Mouse (Mus musculus): ENCODE data around the gene Phrf1.
"Not testable (repeated sequence)": the region's sequence is repeated elsewhere in the genome, so short reads cannot be mapped to it uniquely, and the experiment has no call there.

The Phrf1 gene

DNA sequence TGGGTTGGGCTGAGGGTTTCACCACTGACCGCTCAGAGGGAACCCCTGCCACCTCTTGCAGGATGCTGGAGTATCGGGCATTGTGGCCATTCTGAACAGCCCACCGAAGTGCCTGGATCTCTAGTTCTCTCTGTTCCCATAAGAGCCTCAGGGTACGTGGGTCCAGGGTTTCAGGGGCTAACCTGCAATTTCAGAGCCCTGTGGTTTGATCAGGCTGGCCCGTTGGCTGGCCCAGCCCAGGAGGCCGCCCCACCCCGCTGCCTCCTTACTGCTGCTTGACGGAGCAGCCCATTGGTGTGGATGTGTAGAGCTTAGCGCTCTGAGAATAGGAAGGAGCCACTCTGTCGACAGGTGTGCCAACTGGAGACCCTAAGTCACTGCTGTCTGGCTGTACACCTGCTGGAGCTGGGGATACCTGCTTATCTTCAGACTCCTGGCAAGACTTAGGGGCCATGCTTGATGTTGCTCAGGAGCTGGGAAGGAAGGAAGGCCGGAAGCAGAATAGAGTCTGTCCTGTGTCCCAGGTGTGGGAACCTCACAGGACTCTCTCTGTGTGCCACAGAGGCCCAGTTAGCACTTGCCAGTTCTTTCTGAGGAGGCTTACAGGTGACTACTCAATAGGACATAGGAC lies 14.9 kb upstream of the Phrf1 start, which contains the start of gene Lmntd2:
TSS of gene Lmntd2 (minus strand) at position 476 of the 631 bp plus-strand sequence.
- DNase-seq, result no peak

DNA sequence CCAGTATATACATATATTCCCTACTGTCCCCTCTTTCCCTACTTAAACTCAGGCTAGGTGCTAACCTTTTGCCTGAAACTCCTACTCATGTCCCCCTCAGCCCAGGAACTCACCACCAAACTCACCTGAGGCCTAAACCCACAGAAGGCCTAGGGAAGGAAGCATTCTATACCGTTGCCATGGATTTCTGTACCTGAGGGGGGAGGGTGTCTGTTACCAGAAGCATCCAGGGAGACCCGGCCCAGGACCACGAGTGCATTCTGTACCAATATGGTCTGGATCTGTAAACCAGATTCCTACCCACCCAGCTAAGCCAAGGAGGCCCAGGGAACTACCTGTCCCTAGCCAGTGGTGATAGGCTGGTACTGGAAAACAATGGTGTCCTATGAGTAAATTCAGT lies 14.3 kb upstream of the Phrf1 start:
- DNase-seq, result no peak

DNA sequence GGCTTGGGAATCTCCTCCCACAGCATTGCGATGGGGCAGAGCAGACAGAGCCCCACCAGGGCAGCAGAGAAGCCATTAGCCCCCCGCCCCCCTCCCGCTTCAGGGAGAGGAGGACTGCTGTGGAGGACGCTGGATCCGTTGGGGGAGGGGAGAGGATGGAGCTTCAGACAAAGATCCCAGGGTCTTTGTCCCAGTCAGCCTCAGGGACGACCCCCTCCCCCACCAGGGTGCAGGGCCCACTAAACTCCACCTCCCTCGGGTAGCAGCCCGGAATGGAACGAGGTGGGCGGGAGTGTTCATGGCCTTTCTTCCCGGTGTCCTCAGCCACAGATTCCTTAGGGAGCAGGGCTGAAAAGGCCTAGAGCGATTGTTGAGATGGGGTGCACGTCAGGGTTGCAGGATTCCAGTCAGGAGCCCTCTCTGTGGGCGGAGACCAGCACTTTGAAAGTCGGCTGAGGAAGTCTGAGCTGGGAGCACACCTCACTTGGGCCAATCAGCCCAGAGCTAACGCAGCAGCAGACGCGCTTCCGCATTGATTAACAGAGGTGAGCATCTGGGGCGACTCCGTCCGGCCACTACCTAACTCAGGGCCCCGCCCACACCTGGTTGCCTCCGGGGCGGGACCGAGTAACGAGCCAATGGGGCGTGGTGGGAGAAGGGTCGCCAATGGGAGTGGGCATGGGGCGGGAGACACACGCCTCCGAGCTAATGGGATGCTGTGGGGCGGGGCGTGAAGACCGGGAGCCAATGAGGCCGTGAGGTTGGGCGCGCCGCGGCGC lies 13.3 kb upstream of the Phrf1 start, which contains the start of gene Rassf7:
TSS of gene Rassf7 (plus strand) at position 760 of the 779 bp plus-strand sequence.
- peak; percentile 97 for DNase-seq

DNA sequence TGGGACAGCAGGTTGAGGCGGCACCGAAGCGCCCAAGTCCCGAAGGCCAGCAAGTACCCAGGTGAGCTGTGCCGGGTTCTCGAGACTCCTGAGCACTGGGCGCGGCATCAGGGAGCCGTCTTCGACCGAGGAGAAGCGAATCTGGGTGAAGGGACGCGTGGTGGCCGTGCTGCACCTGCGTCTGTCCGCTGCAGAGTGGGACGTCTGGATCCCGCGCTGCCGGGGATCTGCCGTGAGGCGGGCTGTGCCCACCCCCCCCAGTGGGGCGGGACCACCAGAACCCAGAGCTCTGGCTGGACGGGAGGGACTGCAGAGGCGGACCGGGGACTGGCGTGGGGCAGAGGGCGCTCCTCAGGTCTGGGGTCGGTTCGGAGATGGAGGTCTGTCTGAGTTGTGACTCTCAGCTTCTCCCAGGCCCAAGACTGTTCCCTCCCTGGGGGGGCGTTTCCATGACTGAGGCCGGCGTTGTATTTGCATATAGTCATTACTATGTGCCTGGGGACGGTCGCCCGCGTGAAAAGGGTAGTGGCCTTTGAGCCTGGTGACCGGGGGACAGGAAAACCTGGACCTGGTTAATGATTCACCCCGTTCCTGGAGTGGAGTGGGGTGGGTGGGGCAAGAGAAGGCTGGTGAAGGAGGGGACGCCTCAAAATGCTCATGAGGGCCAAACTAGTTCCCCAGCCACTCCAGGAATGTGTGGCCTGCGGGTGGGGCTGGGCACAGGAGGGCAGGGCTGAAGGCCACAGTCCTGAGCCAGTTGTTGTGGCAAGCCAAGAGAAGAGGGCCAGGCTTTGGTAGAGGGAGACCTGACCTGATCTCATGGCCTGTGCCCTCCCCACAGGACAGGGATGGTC lies 12.5 kb upstream of the Phrf1 start:
- no peak for DNase-seq

DNA sequence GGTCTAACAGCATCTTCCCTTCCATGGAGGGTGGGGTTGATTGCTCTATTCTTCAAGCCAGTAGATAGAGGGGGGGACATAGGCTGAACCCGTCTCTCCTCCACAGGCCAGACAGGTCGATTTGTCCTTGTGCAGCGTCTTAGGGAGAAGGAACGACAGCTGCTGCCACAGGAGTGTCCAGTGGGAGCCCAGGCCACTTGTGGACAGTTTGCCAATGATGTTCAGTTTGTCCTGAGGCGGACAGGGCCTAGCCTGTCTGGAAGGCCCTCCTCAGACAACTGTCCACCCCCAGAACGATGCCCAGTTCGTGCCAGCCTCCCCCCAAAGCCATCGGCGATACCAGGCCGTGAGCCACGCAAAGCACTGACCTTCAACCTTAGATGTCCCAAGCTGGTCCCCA lies 11.7 kb upstream of the Phrf1 start:
- DNase-seq, result no peak

DNA sequence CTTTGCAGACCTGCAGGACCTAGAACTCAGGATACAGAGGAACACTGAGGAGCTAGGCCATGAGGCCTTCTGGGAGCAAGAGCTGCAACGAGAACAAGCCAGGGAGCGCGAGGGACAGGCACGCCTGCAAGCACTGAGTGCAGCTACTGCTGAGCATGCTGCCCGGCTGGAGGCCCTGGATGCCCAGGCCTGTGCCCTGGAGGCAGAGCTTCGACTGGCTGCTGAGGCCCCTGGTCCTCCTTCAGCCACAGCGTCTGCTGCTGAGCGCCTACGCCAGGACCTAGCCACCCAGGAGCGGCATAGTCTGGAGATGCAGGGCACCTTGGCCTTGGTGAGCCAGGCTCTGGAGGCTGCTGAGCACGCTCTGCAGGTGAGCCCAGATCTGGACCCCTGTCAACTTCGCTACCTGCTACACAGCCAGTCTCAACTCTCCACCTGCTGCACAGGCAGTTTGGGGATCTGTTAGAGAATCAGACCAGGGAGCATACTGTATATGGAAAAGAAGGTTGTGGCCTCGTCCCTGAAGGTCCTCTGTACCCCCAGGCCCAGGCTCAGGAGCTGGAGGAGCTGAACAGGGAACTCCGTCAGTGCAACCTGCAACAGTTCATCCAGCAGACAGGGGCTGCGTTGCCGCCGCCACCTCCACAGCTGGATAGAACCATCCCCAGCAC lies 11.1 kb upstream of the Phrf1 start:
- DNase-seq, result no peak

DNA sequence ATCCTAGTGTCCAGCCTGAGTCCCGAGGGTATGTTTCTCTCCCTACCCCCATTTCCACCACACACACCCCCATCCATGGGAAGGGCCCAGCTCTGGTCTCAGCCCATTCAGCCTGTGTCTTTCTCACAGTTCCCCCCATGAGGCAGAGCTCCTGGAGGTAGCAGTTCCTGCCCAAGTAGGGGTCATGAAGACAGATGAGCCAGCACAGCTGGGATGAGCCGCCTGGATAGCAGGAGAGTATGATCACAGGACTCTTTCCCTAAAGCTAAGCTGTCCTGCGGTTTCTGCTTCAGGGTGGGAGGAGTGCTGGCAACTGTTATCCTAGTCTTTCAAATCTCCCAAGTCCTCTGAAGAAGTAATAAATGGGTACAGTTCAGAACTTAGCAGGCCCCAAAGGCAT lies 10.4 kb upstream of the Phrf1 start:
- no peak for DNase-seq

DNA sequence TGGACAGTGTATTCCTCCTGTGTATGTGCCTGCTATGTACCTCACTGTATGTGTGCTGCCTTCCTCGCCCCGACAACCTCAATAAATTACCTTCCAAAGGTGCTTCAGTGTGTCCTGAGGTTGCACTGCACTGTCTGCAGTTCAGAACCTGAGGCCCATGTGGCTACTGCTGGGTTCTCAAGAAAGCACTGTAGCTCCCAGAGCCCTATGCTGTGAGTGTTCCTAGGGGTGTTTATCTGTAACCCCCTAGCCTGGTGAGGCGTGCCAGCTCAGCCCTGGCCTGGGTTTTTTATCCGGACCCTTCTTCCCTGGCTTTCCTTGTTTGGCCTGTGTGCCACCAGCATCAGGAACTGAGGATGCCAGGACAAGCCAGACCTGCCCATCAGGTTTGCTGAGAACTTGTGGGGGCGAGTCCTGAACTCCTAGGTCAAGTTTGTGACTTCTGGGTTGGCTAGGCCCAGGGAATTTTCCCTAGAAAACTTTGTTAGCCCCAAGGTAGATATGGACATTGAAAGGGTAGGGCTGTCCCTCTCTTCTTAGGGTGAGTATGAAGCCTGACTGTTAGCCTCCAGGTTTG lies 9.9 kb upstream of the Phrf1 start:
- no peak for DNase-seq

DNA sequence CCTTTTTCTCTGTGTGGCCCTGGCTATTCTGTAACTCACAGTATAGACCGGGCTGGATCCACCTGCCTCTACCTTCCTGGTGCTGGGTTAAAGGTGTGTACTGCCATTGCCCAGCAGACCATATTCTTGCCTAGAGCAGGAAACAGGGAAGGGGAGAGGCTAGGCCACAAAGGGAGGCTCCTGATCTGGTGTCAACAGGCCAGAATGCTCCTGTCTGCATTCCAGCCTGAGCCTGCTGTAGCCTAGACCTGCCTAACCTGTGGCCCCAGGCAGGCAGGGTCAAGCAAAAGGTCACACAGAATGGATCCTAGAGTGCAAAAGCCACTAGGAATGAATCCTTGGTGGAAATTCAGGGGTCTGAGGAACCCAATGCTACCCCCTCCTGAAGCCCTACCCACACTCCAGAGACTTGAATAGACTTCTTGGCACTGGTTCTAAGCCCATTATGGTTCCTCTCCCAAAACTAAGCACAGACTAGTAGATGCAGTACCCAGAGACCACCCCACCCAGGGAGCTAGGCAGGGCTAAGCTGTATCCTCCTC lies 9.0 kb upstream of the Phrf1 start:
- no peak for DNase-seq

DNA sequence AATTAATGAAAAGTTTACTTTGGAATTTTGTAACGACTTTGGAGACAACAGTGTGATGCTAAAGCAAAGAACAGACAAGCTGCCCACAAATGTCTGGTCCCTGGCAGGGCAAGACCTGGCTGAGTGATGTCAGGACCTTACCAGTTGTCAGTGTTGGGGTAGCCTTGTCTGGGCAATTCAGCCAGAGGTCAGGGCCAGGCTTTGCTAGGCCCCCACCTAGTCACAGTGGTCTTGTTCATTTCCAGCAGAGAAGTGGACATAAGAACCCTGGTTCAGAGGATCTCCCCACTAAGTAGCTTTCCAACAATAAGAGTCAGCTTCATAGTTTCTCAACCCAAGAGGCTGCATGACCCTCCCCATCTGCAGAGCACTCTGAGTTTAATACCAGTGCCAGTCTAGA lies 8.2 kb upstream of the Phrf1 start:
- DNase-seq, result no peak

DNA sequence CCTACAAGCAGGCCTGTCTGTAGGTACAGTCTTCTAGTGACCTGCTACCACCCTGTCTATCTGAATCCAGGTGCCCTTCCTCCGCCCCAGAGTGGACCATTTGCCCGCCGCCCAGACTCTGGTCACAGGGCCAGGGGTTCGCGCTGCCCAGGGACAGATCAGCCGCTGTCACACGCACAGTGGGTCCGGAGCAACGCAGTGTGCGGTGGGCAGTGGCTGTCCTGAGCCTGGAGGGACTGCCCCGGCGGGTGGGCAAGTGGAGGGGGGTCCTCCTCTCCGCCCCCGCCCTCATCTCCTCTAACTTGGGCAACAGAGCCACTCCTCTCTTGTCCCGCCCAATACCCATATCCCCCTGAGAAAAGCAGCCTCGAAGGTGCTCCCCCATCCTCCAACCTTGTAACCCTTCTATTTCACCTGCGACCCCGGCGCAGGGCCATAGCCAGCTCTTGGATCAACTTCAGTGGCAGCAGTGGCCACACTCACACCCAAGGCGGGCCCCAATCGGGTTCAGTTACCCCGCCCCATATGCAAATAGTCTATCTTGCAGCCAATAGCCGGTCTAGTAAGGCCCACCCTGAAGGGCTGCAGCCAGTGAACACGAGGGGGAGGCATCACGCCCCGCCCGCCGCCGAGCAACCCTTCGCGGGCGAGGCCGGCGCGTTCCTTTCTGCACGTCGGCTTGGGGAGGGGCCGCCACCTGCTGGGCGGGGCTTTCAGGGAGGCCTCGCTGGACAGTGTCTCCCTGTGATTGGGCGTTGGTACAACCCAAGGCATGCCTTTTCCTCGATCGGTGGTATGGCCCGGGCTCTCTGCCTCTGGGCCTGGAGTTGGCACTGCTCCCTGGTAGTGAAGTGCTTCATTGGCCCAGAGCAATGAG lies 7.1 kb upstream of the Phrf1 start:
- peak; percentile 95 for DNase-seq

DNA sequence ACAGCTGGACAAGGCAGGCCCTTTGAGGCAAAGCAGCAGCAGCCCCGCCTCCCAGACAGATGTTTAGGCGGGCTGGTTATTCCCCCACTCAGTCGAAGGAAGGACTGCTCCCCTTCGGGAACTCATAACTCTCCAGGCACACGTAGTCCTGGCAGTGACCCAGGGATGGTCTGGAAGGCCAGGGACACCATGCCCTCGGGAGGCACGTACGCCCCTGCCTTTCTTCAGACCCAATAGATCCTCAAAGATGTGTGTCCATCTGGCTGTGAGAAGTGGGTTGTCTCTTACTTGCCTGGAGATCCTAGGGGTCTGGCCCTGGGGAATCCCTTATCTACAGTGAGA lies 6.5 kb upstream of the Phrf1 start:
- no peak for DNase-seq

DNA sequence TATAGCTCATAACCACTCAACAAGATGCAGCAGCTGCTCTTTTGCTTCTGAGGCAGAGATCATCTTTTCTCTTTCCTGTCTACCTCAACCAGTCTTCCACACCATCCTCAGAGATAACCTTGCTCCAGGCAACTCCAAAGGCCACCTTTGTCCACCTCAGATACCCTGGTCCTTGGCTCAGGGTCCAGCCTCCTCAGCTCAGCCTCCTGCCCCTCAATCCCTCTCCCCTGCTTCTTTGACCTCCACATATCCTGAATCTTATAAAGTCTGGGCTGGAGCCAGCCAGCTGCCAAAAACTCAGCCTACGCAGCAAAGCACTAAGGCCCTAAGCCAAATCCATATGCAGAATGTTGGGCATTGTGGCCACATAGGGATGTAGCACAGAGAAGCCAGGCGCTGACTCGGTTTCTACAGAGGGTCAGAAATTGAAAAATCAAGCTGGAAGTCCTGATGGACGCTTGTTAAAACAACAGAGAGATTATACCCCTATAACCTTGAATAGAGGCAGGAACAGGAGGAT lies 5.8 kb upstream of the Phrf1 start:
- DNase-seq, result no peak

DNA sequence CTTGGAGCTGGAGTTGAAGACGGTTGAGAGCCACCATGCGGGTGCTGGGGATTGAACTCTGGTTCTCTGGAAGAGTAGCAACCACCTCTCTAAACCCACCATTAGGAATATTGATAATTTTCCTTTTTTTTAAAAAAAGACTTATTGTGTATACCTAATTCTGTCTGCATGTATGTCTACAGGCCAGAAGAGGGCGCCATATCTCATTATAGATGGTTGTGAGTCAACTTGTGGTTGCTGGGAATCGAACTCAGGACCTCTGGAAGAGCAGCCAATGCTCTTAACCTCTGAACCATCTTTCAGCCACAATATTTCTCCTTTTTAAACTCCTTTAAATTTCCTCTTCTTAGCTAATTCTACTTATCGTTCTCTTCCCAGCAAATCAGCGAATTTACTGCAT lies 2.0 kb upstream of the Phrf1 start:
- DNase-seq, result no peak

DNA sequence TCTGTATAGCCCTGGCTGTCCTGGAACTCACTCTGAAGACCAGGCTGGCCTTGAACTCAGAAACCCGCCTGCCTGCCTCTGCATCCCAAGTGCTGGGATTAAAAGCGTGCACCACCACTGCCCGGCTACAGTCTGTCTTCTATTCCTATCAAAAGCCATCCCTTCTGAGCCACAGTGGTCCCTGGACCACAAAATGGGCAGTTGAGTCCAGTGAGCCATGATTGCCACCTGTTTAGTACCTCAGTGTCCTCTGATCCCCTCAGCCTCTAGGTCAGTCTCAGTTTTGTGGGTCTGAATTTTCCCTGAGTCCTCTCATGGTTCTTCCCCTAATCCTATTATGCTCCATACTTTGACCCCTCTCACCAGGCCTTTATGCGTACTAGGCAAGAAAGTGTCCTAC lies 788 bp upstream of the Phrf1 start:
- no peak for DNase-seq

DNA sequence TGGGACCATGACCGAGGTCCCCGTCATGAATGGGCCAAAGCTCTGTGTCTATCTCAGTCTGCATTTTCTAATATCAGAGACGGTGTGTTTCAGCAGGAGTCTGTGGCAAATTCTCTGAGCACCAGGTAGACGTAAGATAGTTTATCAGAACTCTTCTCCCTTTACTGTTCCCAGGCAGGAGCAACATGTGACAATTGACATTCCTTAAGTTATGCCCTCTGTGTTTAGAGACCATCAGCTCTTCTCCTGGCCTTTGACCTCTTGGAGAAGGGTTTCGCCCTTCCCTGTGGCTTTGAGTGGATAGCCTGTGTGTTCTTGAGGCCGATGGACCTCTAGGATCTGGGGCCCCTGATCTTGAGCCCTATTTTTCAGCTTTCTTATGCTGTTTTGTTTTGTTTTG lies 1.1 kb downstream of the Phrf1 start:
- DNase-seq, result no peak

DNA sequence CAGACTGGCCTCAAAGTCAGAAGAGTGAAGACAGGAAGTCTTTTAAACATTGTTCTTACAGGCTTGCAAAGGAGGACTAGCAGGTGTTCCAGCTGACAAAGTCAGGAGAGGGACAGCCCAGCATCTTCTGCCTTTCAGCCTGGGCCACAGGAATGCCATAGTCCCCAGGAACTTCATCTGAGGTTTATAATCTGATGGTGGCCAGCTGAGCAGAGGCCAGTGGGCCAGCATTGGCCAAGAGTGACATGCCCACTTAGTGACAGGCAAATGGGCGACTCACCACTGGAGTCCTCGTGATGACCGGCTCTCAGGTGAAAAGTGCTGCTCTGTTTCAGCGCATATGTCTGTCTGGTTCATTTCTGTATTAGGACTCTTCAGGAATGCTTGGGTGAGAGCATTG lies 2.0 kb downstream of the Phrf1 start:
- no peak for DNase-seq

DNA sequence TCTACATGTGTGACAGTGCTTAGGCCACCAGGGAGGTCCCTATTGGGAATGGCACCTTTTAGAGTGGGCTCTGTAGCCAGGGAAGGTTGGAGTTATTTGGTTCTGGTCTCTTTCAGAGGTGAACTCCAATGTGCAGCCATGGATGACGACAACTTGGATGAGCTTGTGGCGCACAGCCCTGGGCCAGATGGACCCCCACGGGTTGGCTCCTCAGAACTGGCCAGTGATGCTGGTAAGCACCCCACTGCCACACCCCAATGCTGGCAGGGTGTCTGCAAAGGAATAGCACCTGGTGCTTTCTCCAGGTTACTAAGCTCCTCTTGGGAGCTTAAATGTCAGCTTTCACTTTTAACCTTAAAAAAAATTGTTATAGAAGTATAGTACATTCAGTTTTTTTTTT lies 2.5 kb downstream of the Phrf1 start:
- no peak for DNase-seq

DNA sequence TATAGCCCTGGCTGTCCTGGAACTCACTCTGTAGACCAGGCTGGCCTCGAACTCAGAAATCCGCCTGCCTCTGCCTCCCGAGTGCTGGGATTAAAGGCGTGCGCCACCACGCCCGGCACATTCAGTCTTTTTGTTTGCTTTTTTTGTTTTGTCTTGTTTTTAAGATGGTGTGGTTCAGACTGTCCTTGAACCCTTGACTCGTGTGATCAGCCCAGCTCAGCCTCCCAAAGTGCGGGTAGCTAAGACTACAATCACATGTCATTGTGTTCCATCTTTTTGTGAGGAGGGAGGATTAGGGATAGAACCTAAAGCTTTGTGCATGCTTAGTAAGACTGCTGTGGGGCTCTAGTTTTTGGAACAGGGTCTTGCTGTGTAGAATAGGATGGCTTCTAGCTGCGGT lies 3.0 kb downstream of the Phrf1 start:
- no peak for DNase-seq

DNA sequence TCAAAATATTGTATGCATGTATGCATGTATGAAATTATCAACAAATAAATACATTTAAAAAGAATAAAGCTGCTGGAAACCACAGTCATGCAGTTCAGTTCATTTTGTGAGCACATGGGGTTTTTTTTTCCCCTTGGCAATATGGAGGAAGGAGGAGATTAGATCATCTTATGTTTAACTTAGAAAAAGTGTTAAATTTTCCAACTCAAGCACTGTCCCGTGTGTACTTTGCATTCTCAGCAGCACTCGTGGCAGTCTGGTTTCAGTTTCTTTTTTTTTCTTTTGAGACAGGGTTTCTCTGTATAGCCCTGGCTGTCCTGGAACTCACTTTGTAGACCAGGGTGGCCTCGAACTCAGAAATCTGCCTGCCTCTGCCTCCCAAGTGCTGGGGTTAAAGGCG lies 21.9 kb downstream of the Phrf1 start:
- not testable (repeated sequence) for DNase-seq

DNA sequence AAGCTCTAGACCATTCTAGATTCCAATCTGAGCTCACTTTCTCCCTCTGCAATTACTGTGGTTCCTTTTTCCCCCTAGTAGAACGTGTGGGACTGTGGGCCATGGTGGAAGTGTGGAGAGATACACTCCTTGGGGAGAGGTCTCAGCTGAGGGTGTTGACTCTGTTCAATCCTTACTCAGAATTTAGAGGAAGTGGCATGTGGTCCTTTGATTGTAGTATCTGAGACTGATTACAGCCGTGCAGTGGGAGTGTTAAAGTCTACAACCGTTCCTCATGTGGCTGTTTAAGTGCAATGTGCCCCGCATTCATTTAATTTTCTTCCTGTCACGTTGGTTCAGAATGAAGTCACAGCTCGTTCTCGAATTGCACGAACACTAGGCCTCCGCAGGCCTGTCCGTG lies 27.6 kb downstream of the Phrf1 start:
- no peak for DNase-seq

Measured in thymus, postnatal 4 days (tissue).